Mouse (Mus musculus) adrenal gland, postnatal 4 days (tissue): ENCODE measurements around the gene Snx29. TPM values are rescaled to one million over a fixed set of nuclear protein-coding genes. Genes with fewer than 3 reads are reported as not detected.

Source experiments
- DNase-seq, 2 experiments: peaks; one replicate each; pipeline ENCODE4 v3.0.0; 2021 to 2022; ENCODE audit warnings: low spot score in 2 of 2, mixed read lengths in 2 of 2
- total RNA-seq, 2 experiments: library from RNA; stranded (reverse); gene quantifications; 2 replicates each; pipeline ENCODE4 v1.2.3; 2021

Snx29 gene
- total RNA-seq, 2 experiments from 2014 or later: 20.1 to 30.2 TPM

- DNase-seq: no peak
These were observed 432.8 kb downstream of the Snx29 start for GRCm38 (mm10) chr16:11755281-11756066.

GRCm38 (mm10) chr16:11756598-11757245 is 434.0 kb downstream of the Snx29 start:
- DNase-seq: no peak

- no peak for DNase-seq
These were observed 434.8 kb downstream of the Snx29 start for GRCm38 (mm10) chr16:11757471-11757870.

GRCm38 (mm10) chr16:11757951-11758350 is 435.2 kb downstream of the Snx29 start:
- DNase-seq: no peak

GRCm38 (mm10) chr16:11772318-11772717 is 449.6 kb downstream of the Snx29 start:
- no peak for DNase-seq

- no peak for DNase-seq
These were observed 451.6 kb downstream of the Snx29 start for GRCm38 (mm10) chr16:11774321-11774720.

GRCm38 (mm10) chr16:11776528-11776927 is 453.8 kb downstream of the Snx29 start:
- DNase-seq: no peak

- no peak for DNase-seq
These were observed 455.5 kb downstream of the Snx29 start for GRCm38 (mm10) chr16:11778191-11778590.

- no peak for DNase-seq
These were observed 456.2 kb downstream of the Snx29 start for GRCm38 (mm10) chr16:11778715-11779460.

GRCm38 (mm10) chr16:11782082-11782481 is 459.4 kb downstream of the Snx29 start:
- no peak for DNase-seq

- DNase-seq: no peak
These were observed 460.6 kb downstream of the Snx29 start for GRCm38 (mm10) chr16:11783337-11783736.

- DNase-seq: no peak
These were observed 461.6 kb downstream of the Snx29 start for GRCm38 (mm10) chr16:11784354-11784753.

- DNase-seq: no peak
These were observed 463.1 kb downstream of the Snx29 start for GRCm38 (mm10) chr16:11785806-11786205.

- DNase-seq: no peak
These were observed 467.8 kb downstream of the Snx29 start for GRCm38 (mm10) chr16:11790476-11790875.

GRCm38 (mm10) chr16:11793391-11793790 is 470.7 kb downstream of the Snx29 start:
- no peak for DNase-seq

GRCm38 (mm10) chr16:11794628-11795027 is 471.9 kb downstream of the Snx29 start:
- DNase-seq: no peak

GRCm38 (mm10) chr16:11795758-11796460 is 473.2 kb downstream of the Snx29 start:
- DNase-seq: no peak

- no peak for DNase-seq
These were observed 479.3 kb downstream of the Snx29 start for GRCm38 (mm10) chr16:11801960-11802539.
